Mouse (Mus musculus) inflammation-experienced regulatory T-cells, adult 16 weeks (primary cell): ENCODE results near the gene Golim4. TPM values are rescaled to one million over a fixed set of nuclear protein-coding genes. Genes with fewer than 3 reads are reported as not detected.

Source experiments
- polyA plus RNA-seq: library from polyadenylated mRNA; unstranded; fragments of 100-300 nt; shearing (Covaris generic); gene quantifications from one replicate; pipeline ENCODE4 v1.2.1, GENCODE M21; 2017

Gene Golim4
- 24.4 TPM for polyA plus RNA-seq

GRCm38 (mm10) chr3:75956551-75957302 is at the start of gene Golim4:
Golim4 (minus strand) TSS chr3:75956949.

Other genes with a start within 250 kb of the Golim4 start
- gene Gm29133, start 208.8 kb downstream of the Golim4 start, polyA plus RNA-seq: not detected
- gene Fstl5, start 117.3 kb upstream of the Golim4 start, polyA plus RNA-seq: not detected